Mouse (Mus musculus) brown adipose tissue, adult 24 weeks (tissue): ENCODE measurements around the gene Tm9sf4. TPM values are rescaled to one million over a fixed set of nuclear protein-coding genes. Genes with fewer than 3 reads are reported as not detected.

Experiments used
- H3K27ac ChIP-seq: fragments of 200-500 bp; replicated peaks from 2 replicates; pipeline ENCODE4 v1.5.1; 2012; ENCODE audit warnings: low read depth, mild to moderate bottlenecking, low read length
- H3K4me1 ChIP-seq: fragments of 200-500 bp; 2 replicates; pipeline ENCODE4 v1.6.1; 2012; ENCODE audit warnings: low read length, mixed read lengths; ENCODE audit not compliant: control insufficient read depth, insufficient read depth, insufficient read length
- H3K4me3 ChIP-seq: fragments of 200-500 bp; 2 replicates; pipeline ENCODE4 v1.5.1; 2012; ENCODE audit warnings: low read depth, mild to moderate bottlenecking, low read length, moderate library complexity; ENCODE audit not compliant: insufficient read depth
- polyA plus RNA-seq: library from polyadenylated mRNA; stranded (reverse); fragments of >200 nt; gene quantifications from 2 replicates; pipeline ENCODE4 v1.2.4, GENCODE M21; 2012; ENCODE audit not compliant: missing spikeins, insufficient read depth, insufficient read length

The Tm9sf4 gene
- polyA plus RNA-seq, 1 experiment = 36.9 TPM

GRCm38 (mm10) chr2:153241250-153242014 lies 80.3 kb downstream of the Tm9sf4 start, which contains the start of the genes Plagl2 and Pofut1:
Gene Plagl2, minus strand, starts transcription at chr2:153241426.
Gene Pofut1, plus strand, starts transcription at chr2:153241533.
- Histone ChIP-seq H3K4me3 (peak within 1 kb of the TSS; percentile 99), H3K27ac (peak within 1 kb of the TSS; percentile 64), H3K4me1 (peaks cover 9% of the 10 kb centered on the region)

- peak overlapping the region; percentile 21; the same call in 1 of the 2 replicates for H3K4me3 ChIP-seq
- H3K27ac ChIP-seq = no peak overlapping the region
- peaks cover 9% of the 10 kb centered on the region for H3K4me1 ChIP-seq
Observed at GRCm38 (mm10) chr2:153242156-153242555, 81.1 kb downstream of the Tm9sf4 start.

GRCm38 (mm10) chr2:153249751-153250150 lies 88.6 kb downstream of the Tm9sf4 start:
- no peaks in the 10 kb centered on the region for H3K4me1 ChIP-seq
- H3K4me3 ChIP-seq = no peak overlapping the region
- H3K27ac ChIP-seq = no peak overlapping the region

GRCm38 (mm10) chr2:153256604-153257003 lies 95.5 kb downstream of the Tm9sf4 start:
- no peaks in the 10 kb centered on the region for H3K4me1 ChIP-seq
- H3K4me3 ChIP-seq = no peak overlapping the region
- no peak overlapping the region for H3K27ac ChIP-seq

- Histone ChIP-seq H3K4me3 (no peak overlapping the region), H3K4me1 (no peaks in the 10 kb centered on the region), H3K27ac (no peak overlapping the region)
Observed at GRCm38 (mm10) chr2:153259030-153259863, 98.1 kb downstream of the Tm9sf4 start.

Other genes with a start within 250 kb of the Tm9sf4 start
- 4.3 and 6.2 TPM in 2 replicates for gene Mylk2, start 250.0 kb upstream of the Tm9sf4 start, polyA plus RNA-seq
- 1.1 and 2.6 TPM in 2 replicates for gene Foxs1, start 228.1 kb upstream of the Tm9sf4 start, polyA plus RNA-seq
- gene Dusp15, start 209.6 kb upstream of the Tm9sf4 start, polyA plus RNA-seq = not detected in 2 replicates
- gene Ttll9, start 198.8 kb upstream of the Tm9sf4 start, polyA plus RNA-seq = not detected in 2 replicates
- 77.4 and 100 TPM in 2 replicates for gene Pdrg1, start 145.9 kb upstream of the Tm9sf4 start, polyA plus RNA-seq
- gene Xkr7, start 129.5 kb upstream of the Tm9sf4 start, polyA plus RNA-seq = not detected in 2 replicates
- gene Ccm2l, start 95.3 kb upstream of the Tm9sf4 start, polyA plus RNA-seq = 4.0 and 4.5 TPM in 2 replicates
- gene Hck, start 52.8 kb upstream of the Tm9sf4 start, polyA plus RNA-seq = 1.1 and 1.7 TPM in 2 replicates
- 0.32 and 0.38 TPM in 2 replicates for gene Tspyl3, start 64.1 kb downstream of the Tm9sf4 start, polyA plus RNA-seq
- gene Plagl2, start 80.1 kb downstream of the Tm9sf4 start, polyA plus RNA-seq = 1.7 and 2.8 TPM in 2 replicates
- 10.2 and 11.0 TPM in 2 replicates for gene Pofut1, start 80.2 kb downstream of the Tm9sf4 start, polyA plus RNA-seq
- gene Kif3b, start 130.1 kb downstream of the Tm9sf4 start, polyA plus RNA-seq = 7.3 and 9.4 TPM in 2 replicates
- 4.9 and 6.2 TPM in 2 replicates for gene Asxl1, start 184.5 kb downstream of the Tm9sf4 start, polyA plus RNA-seq